Mouse (Mus musculus) forebrain, embryonic 14.5 days (tissue): Measurements from ENCODE around the gene Galnt7. TPM values are rescaled to one million over a fixed set of nuclear protein-coding genes. Genes with fewer than 3 reads are reported as not detected.

ENCODE experiments used
- ATAC-seq: fragments of 200-750 bp; cut with Nextera tagmentation; 2 replicates; pipeline ENCODE4 v1.8.0; 2017; ENCODE audit warnings: mild to moderate bottlenecking, moderate library complexity
- DNase-seq: peaks from one replicate; pipeline ENCODE4 v3.0.0-alpha.2; 2015; ENCODE audit warnings: low spot score
- H3K27ac ChIP-seq: fragments of 300-500 bp; sonication (generic); 2 replicates; pipeline ENCODE4 v1.5.1; 2014; ENCODE audit warnings: low read depth, mild to moderate bottlenecking, control low read depth, low read length, moderate library complexity
- H3K27me3 ChIP-seq: fragments of 300-500 bp; sonication (generic); replicated peaks from 2 replicates; pipeline ENCODE4 v1.6.1; 2014; ENCODE audit warnings: low read length, control low read depth, mixed read lengths; ENCODE audit not compliant: control insufficient read depth, insufficient read depth
- H3K36me3 ChIP-seq: fragments of 300-500 bp; sonication (generic); 2 replicates; pipeline ENCODE4 v1.6.1; 2014; ENCODE audit warnings: low read length, control low read depth; ENCODE audit not compliant: control insufficient read depth, insufficient read depth
- H3K4me1 ChIP-seq: fragments of 300-500 bp; sonication (generic); 2 replicates; pipeline ENCODE4 v1.6.1; 2014; ENCODE audit warnings: antibody characterized with exemption, low read length, control low read depth; ENCODE audit not compliant: control insufficient read depth, insufficient read depth
- H3K4me2 ChIP-seq: fragments of 300-500 bp; sonication (generic); 2 replicates; pipeline ENCODE4 v1.6.1; 2014; ENCODE audit warnings: mild to moderate bottlenecking, control low read depth, low read length
- H3K4me3 ChIP-seq: fragments of 300-500 bp; sonication (generic); 2 replicates; pipeline ENCODE4 v1.5.1; 2014; ENCODE audit warnings: low read depth, low read length, control low read depth
- H3K9ac ChIP-seq: fragments of 300-500 bp; sonication (generic); 2 replicates; pipeline ENCODE4 v1.6.1; 2014; ENCODE audit warnings: mild to moderate bottlenecking, low read length, control low read depth, moderate library complexity
- H3K9me3 ChIP-seq: fragments of 300-500 bp; sonication (generic); replicated peaks from 2 replicates; pipeline ENCODE4 v1.6.1; 2016; ENCODE audit warnings: low read length, control low read depth, mixed read lengths; ENCODE audit not compliant: control insufficient read depth
- WGBS: fragments of 180-500 bp; shearing (Covaris S2); extraction: QIAGEN DNeasy Blood & Tissue Kit; methylation state at CpG from one replicate; pipeline ENCODE4 v1.1.7; 2014; 5-methylcytosine and 5-hydroxymethylcytosine counted together
- polyA plus RNA-seq: library from polyadenylated mRNA; unstranded; fragments of >200 nt; fragmentation: Nextera tagmentation; extraction: Ambion mirVana; gene quantifications from 2 replicates; pipeline ENCODE4 v1.2.1, GENCODE M21; 2014

The Galnt7 gene
- polyA plus RNA-seq, 1 experiment from 2014 or later, result 9.1 TPM

- H3K9ac ChIP-seq, result no peak overlapping the region
- no peak overlapping the region for H3K4me2 ChIP-seq
- no peak overlapping the region for H3K27ac ChIP-seq
- no peak for ATAC-seq
- no peak for DNase-seq
- H3K36me3 ChIP-seq, result no peaks in the 10 kb centered on the region
- H3K4me3 ChIP-seq, result no peak overlapping the region
- H3K27me3 ChIP-seq, result no peaks in the 10 kb centered on the region
- no peaks in the 10 kb centered on the region for H3K4me1 ChIP-seq
- WGBS, result 88% methylated on average over 12 of the region's 12 CpGs
- no peaks in the 10 kb centered on the region for H3K9me3 ChIP-seq
These were observed 105.3 kb downstream of the Galnt7 start for GRCm38 (mm10) chr8:57547581-57547980.

- Histone ChIP-seq H3K4me2 (no peak overlapping the region), H3K9ac (no peak overlapping the region), H3K36me3 (no peaks in the 10 kb centered on the region), H3K4me1 (no peaks in the 10 kb centered on the region), H3K27me3 (no peaks in the 10 kb centered on the region), H3K27ac (no peak overlapping the region), H3K9me3 (no peaks in the 10 kb centered on the region), H3K4me3 (no peak overlapping the region)
- ATAC-seq (no peak), DNase-seq (no peak)
- 92% methylated on average over 3 of the region's 3 CpGs for WGBS
These were observed 106.0 kb downstream of the Galnt7 start for GRCm38 (mm10) chr8:57546834-57547233.

- ATAC-seq (no peak), DNase-seq (peak; percentile 26)
- Histone ChIP-seq H3K9me3 (no peaks in the 10 kb centered on the region), H3K4me2 (no peak overlapping the region), H3K4me3 (no peak overlapping the region), H3K9ac (no peak overlapping the region), H3K36me3 (no peaks in the 10 kb centered on the region), H3K27me3 (no peaks in the 10 kb centered on the region), H3K27ac (no peak overlapping the region), H3K4me1 (no peaks in the 10 kb centered on the region)
- WGBS, result 83% methylated on average over 3 of the region's 3 CpGs
These were observed 106.4 kb downstream of the Galnt7 start for GRCm38 (mm10) chr8:57546401-57546800.

- 89% methylated on average over 9 of the region's 9 CpGs for WGBS
These were observed 111.4 kb downstream of the Galnt7 start for GRCm38 (mm10) chr8:57541405-57541804.

GRCm38 (mm10) chr8:57540951-57541350, 111.9 kb downstream of the Galnt7 start:
- Histone ChIP-seq H3K4me3 (no peak overlapping the region), H3K9ac (no peak overlapping the region), H3K27ac (no peak overlapping the region), H3K9me3 (no peaks in the 10 kb centered on the region), H3K27me3 (no peaks in the 10 kb centered on the region), H3K4me2 (no peak overlapping the region), H3K36me3 (peaks cover 4% of the 10 kb centered on the region; the same call in 1 of the 2 replicates), H3K4me1 (no peaks in the 10 kb centered on the region)
- DNase-seq (no peak), ATAC-seq (no peak)
- WGBS, result 94% methylated on average over 11 of the region's 11 CpGs

More at GRCm38 (mm10) chr8:57541405-57541804, 111.4 kb downstream of the Galnt7 start:
- H3K4me3 ChIP-seq, result no peak overlapping the region
- H3K4me2 ChIP-seq, result no peak overlapping the region
- DNase-seq (no peak), ATAC-seq (no peak)
- H3K27ac ChIP-seq, result no peak overlapping the region
- H3K4me1 ChIP-seq, result no peaks in the 10 kb centered on the region
- H3K9me3 ChIP-seq, result no peaks in the 10 kb centered on the region
- H3K27me3 ChIP-seq, result no peaks in the 10 kb centered on the region
- H3K36me3 ChIP-seq, result no peaks in the 10 kb centered on the region
- H3K9ac ChIP-seq, result no peak overlapping the region

GRCm38 (mm10) chr8:57540110-57540838, 112.6 kb downstream of the Galnt7 start:
- Histone ChIP-seq H3K4me2 (no peak overlapping the region), H3K9ac (no peak overlapping the region), H3K4me3 (no peak overlapping the region), H3K9me3 (no peaks in the 10 kb centered on the region), H3K36me3 (peaks cover 7% of the 10 kb centered on the region; the same call in 1 of the 2 replicates), H3K27ac (no peak overlapping the region), H3K4me1 (no peaks in the 10 kb centered on the region), H3K27me3 (no peaks in the 10 kb centered on the region)
- 45% methylated on average over 12 of the region's 12 CpGs for WGBS
- DNase-seq (peak; percentile 91), ATAC-seq (peak; percentile 62; the same call in 1 of the 2 replicates)

GRCm38 (mm10) chr8:57538601-57539000, 114.2 kb downstream of the Galnt7 start:
- Histone ChIP-seq H3K36me3 (peaks cover 11% of the 10 kb centered on the region; the same call in 1 of the 2 replicates), H3K4me1 (no peaks in the 10 kb centered on the region), H3K27me3 (no peaks in the 10 kb centered on the region), H3K27ac (no peak overlapping the region), H3K9me3 (no peaks in the 10 kb centered on the region), H3K4me2 (no peak overlapping the region), H3K4me3 (no peak overlapping the region), H3K9ac (no peak overlapping the region)
- DNase-seq (no peak), ATAC-seq (no peak)
- 85% methylated on average over 7 of the region's 7 CpGs for WGBS

GRCm38 (mm10) chr8:57536167-57536566, 116.7 kb downstream of the Galnt7 start:
- no peaks in the 10 kb centered on the region for H3K27me3 ChIP-seq
- peaks cover 11% of the 10 kb centered on the region; the same call in 1 of the 2 replicates for H3K36me3 ChIP-seq
- no peak overlapping the region for H3K4me2 ChIP-seq
- ATAC-seq, result no peak
- no peak overlapping the region for H3K27ac ChIP-seq
- DNase-seq, result no peak
- no peak overlapping the region for H3K9ac ChIP-seq
- no peaks in the 10 kb centered on the region for H3K9me3 ChIP-seq
- no peaks in the 10 kb centered on the region for H3K4me1 ChIP-seq
- WGBS, result 94% methylated on average over 6 of the region's 6 CpGs
- H3K4me3 ChIP-seq, result no peak overlapping the region

GRCm38 (mm10) chr8:57534495-57534894, 118.3 kb downstream of the Galnt7 start:
- no peak for ATAC-seq
- H3K4me1 ChIP-seq, result no peaks in the 10 kb centered on the region
- no peak for DNase-seq
- H3K4me2 ChIP-seq, result no peak overlapping the region
- no peak overlapping the region for H3K4me3 ChIP-seq
- H3K9me3 ChIP-seq, result no peaks in the 10 kb centered on the region
- no peak overlapping the region for H3K9ac ChIP-seq
- no peaks in the 10 kb centered on the region for H3K27me3 ChIP-seq
- H3K36me3 ChIP-seq, result peaks cover 11% of the 10 kb centered on the region; the same call in 1 of the 2 replicates
- 91% methylated on average over 4 of the region's 4 CpGs for WGBS
- no peak overlapping the region for H3K27ac ChIP-seq
